Mouse (Mus musculus) MEL (cell line): ENCODE results near the gene Smc1b.

Experiments
- CTCF ChIP-seq, 3 experiments: IDR thresholded peaks in 2 of 3; conservative IDR thresholded peaks in 1 of 3; 2 replicates each; pipeline ENCODE4 v1.5.1; 2011 to 2012; ENCODE audit warnings: low read length in 3 of 3, low read depth in 2 of 3, mild to moderate bottlenecking in 2 of 3, improper control_type of control experiment in 1 of 3, inconsistent platforms in 1 of 3, mixed read lengths in 1 of 3, moderate library complexity in 1 of 3; ENCODE audit not compliant: control insufficient read depth in 1 of 3, insufficient read depth in 1 of 3, poor library complexity in 1 of 3, severe bottlenecking in 1 of 3
- ELF1 ChIP-seq: IDR thresholded peaks from 2 replicates; pipeline ENCODE4 v1.6.1; 2014; ENCODE audit warnings: low read depth, mild to moderate bottlenecking, inconsistent platforms, low read length, improper control_type of control experiment, moderate library complexity
- EP300 ChIP-seq, 2 experiments: IDR thresholded peaks; 2 replicates each; pipeline ENCODE4 v1.6.1; 2011; ENCODE audit warnings: improper control_type of control experiment in 2 of 2, low read length in 2 of 2, low read depth in 1 of 2, mild to moderate bottlenecking in 1 of 2
- HCFC1 ChIP-seq: IDR thresholded peaks from 2 replicates; pipeline ENCODE4 v1.6.1; 2012; ENCODE audit warnings: low read depth, mild to moderate bottlenecking, inconsistent platforms, low read length, improper control_type of control experiment, moderate library complexity
- MAFK ChIP-seq: IDR thresholded peaks from 2 replicates; pipeline ENCODE4 v1.6.1; 2011; ENCODE audit warnings: low read depth, mild to moderate bottlenecking, low read length, improper control_type of control experiment, borderline replicate concordance
- MEF2A ChIP-seq: IDR thresholded peaks from 2 replicates; pipeline ENCODE4 v1.6.1; 2014; ENCODE audit warnings: low read depth, mild to moderate bottlenecking, inconsistent platforms, low read length, improper control_type of control experiment; ENCODE audit not compliant: poor library complexity, insufficient replicate concordance, severe bottlenecking; ENCODE audit errors: extremely low read depth
- POLR2A ChIP-seq, 2 experiments: IDR thresholded peaks; 2 replicates each; pipeline ENCODE4 v1.6.1; 2011 to 2012; ENCODE audit warnings: low read length in 2 of 2, mild to moderate bottlenecking in 2 of 2, control low read depth in 1 of 2, improper control_type of control experiment in 1 of 2, low read depth in 1 of 2, moderate library complexity in 1 of 2; ENCODE audit not compliant: control insufficient read depth in 1 of 2, insufficient read depth in 1 of 2, poor library complexity in 1 of 2
- RCOR1 ChIP-seq: IDR thresholded peaks from 2 replicates; pipeline ENCODE4 v1.6.1; 2012; ENCODE audit warnings: low read depth, mild to moderate bottlenecking, inconsistent platforms, low read length, improper control_type of control experiment
- SIN3A ChIP-seq: IDR thresholded peaks from 2 replicates; pipeline ENCODE4 v1.6.1; 2012; ENCODE audit warnings: low read length, improper control_type of control experiment, inconsistent platforms
- ZNF384 ChIP-seq: IDR thresholded peaks from 2 replicates; pipeline ENCODE4 v1.6.1; 2012; ENCODE audit warnings: low read depth, mild to moderate bottlenecking, inconsistent platforms, low read length, improper control_type of control experiment

DNA sequence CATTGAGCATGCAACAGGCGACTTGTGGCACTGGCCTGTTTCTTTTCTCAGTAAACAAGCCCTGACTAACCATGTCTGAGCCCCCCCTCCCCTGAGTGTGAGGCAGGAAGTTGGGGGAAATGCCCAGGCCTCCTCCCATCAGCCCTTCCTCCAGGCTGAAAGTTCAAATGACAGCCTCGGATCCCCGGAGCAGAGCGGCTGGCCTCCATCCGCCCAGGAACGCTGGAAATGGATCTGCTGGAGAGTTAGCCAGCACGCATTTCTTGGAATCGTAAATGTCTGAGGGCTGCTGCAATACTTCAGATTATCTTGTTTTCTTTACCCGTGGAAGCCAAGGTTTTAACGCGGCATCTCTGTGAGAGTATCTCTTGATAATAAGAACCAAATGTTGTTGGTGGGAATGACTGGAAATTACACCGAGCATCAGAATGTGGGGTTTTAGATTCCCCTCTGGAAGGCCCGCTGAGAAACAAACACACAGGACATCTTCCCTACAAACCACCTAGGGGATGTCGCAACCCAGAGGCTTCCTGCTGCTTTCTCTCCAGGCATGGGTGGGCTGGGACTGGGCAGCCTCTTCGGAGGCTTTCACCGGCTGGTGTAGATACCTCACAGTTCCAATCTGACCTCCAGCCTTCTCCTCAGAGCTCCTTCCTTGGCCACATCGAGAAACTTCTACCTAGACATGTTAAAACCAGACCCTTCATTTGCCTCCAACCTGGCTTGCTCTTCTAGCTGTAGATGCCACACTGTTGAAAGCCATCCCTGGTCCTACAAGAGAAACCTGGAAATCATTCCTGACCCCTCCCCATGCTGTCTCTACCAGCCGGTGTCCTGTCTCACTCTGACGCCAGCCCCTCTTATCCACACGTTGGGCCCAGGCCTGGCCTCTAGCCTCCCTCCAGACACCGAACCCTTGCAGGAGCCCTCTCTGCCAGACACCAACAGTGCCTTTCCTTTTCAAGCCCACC, 31.2 kb upstream of the Smc1b start:
- no peak for TF ChIP-seq ZNF384
- TF ChIP-seq CTCF (IDR thresholded peaks at IDR 0.05 in 2 of 3, conservative IDR thresholded peaks at IDR 0.05 in 1 of 3; ENCODE audit: control insufficient read depth in 1 of 3, insufficient read depth in 1 of 3, low read depth in 2 of 3, low read length in 3 of 3, poor library complexity in 1 of 3, severe bottlenecking in 1 of 3): no peak
- no peak for TF ChIP-seq ELF1
- no peak for TF ChIP-seq EP300 (IDR thresholded peaks at IDR 0.05; ENCODE audit: low read depth in 1 of 2, low read length in 2 of 2)
- TF ChIP-seq MAFK: no peak
- TF ChIP-seq SIN3A: no peak
- TF ChIP-seq RCOR1: no peak
- TF ChIP-seq POLR2A (IDR thresholded peaks at IDR 0.05; ENCODE audit: control insufficient read depth in 1 of 2, insufficient read depth in 1 of 2, low read depth in 1 of 2, low read length in 2 of 2, poor library complexity in 1 of 2): no peak
- no peak for TF ChIP-seq HCFC1
- no peak for TF ChIP-seq MEF2A
